Mouse (Mus musculus): ENCODE measurements around the gene Pgm2l1. TPM values are rescaled to one million over a fixed set of nuclear protein-coding genes. Genes with fewer than 3 reads are reported as not detected.
"Not testable (repeated sequence)": the region's sequence is repeated elsewhere in the genome, so short reads cannot be mapped to it uniquely, and the experiment has no call there.

The Pgm2l1 gene
- total and polyA plus RNA-seq, 2 experiments from 2014 or later = 46.2 to 188 TPM

DNA sequence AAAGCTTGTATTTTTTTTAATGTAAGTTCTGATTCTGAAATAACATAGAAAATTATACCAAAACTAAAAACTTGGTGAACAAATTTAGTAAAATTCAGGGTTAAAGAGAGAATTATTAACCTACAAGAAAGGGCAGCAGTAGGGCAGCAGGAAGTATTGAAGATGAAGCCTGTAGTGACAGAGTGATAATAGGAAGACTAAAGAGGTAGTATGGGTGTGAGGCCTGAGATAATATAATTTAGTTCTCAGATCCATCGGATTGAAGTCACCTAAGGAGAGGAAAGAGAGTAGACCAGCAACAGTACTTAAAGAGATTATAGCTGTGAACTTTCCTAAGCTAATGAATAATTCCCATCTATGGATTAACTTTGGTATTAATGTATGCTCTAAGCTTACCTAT, 15.8 kb downstream of the Pgm2l1 start:
- Histone ChIP-seq H3K9me3 (ENCODE audit: low read length) (no peaks in the 10 kb centered on the region), H3K36me3 (ENCODE audit: insufficient read depth, low read length) (no peaks in the 10 kb centered on the region), H3K9ac (replicated peaks; ENCODE audit: low read length, poor library complexity, severe bottlenecking) (no peak overlapping the region), H3K4me2 (ENCODE audit: low read depth, low read length, poor library complexity, severe bottlenecking) (no peak overlapping the region), H3K4me3 (ENCODE audit: low read depth, low read length) (no peak overlapping the region), H3K27me3 (ENCODE audit: insufficient read depth, low read length) (no peaks in the 10 kb centered on the region), H3K27ac (ENCODE audit: low read depth, low read length) (no peak overlapping the region), H3K4me1 (ENCODE audit: insufficient read depth, low read length) (no peaks in the 10 kb centered on the region)
- no peak for DNase-seq (ENCODE audit: low spot score)
- 76% methylated on average over 1 of the region's 1 CpGs for WGBS
- ATAC-seq (ENCODE audit: low FRiP score) = no peak
- no peak for TF ChIP-seq CTCF (IDR thresholded peaks at IDR 0.05)

DNA sequence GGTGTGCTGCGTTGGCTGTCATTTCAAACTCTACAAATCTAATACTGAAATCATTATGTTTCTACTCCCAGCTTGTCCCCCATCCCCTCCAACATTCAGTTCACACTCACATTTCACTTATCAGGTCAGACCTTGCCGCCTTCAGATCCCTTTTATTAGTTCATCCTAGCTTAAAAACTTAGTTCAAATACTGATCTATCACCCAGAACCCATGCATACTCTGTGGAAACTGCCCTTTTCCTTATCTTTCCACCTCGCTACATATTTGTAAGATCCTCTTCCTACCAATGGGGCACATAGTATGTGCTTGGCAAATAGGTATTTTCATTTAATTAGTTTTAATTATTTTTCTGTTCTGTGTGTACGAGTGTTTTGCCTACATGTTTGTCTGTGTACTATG, 17.0 kb downstream of the Pgm2l1 start:
- DNase-seq (ENCODE audit: low spot score) = no peak
- no peak overlapping the region for H3K9ac ChIP-seq (replicated peaks; ENCODE audit: low read length, poor library complexity, severe bottlenecking)
- H3K27ac ChIP-seq (ENCODE audit: low read depth, low read length) = no peak overlapping the region
- H3K4me2 ChIP-seq (ENCODE audit: low read depth, low read length, poor library complexity, severe bottlenecking) = no peak overlapping the region
- WGBS = 93% methylated on average over 4 of the region's 4 CpGs
- no peaks in the 10 kb centered on the region for H3K9me3 ChIP-seq (ENCODE audit: low read length)
- TF ChIP-seq CTCF (IDR thresholded peaks at IDR 0.05) = no peak
- H3K4me1 ChIP-seq (ENCODE audit: insufficient read depth, low read length) = no peaks in the 10 kb centered on the region
- no peaks in the 10 kb centered on the region for H3K27me3 ChIP-seq (ENCODE audit: insufficient read depth, low read length)
- no peaks in the 10 kb centered on the region for H3K36me3 ChIP-seq (ENCODE audit: insufficient read depth, low read length)
- H3K4me3 ChIP-seq (ENCODE audit: low read depth, low read length) = no peak overlapping the region
- ATAC-seq (ENCODE audit: low FRiP score) = no peak

DNA sequence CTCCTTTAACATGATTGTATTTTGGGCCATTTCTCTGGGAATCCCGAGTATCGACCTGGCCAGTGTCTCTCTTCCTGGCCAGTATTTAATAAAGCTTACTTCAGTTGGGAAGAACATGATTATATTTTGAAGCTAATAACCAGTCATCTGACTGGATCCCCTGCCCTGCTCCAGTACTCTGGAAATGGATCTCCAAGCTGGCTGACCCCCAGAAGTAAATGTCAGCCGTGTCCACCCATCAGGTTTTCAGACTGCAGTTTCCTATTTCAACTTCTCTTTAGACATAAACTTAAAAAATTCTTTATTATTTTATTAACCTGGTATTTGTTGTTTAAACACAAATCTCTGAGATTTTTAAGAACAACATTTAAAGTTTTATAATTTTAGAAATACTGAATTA, 18.0 kb downstream of the Pgm2l1 start:
- TF ChIP-seq CTCF (IDR thresholded peaks at IDR 0.05) = no peak
- no peaks in the 10 kb centered on the region for H3K4me1 ChIP-seq (ENCODE audit: insufficient read depth, low read length)
- H3K27ac ChIP-seq (ENCODE audit: low read depth, low read length) = no peak overlapping the region
- H3K27me3 ChIP-seq (ENCODE audit: insufficient read depth, low read length) = no peaks in the 10 kb centered on the region
- H3K4me3 ChIP-seq (ENCODE audit: low read depth, low read length) = no peak overlapping the region
- 92% methylated on average over 3 of the region's 3 CpGs for WGBS
- no peak overlapping the region for H3K4me2 ChIP-seq (ENCODE audit: low read depth, low read length, poor library complexity, severe bottlenecking)
- no peaks in the 10 kb centered on the region for H3K36me3 ChIP-seq (ENCODE audit: insufficient read depth, low read length)
- DNase-seq (ENCODE audit: low spot score) = no peak
- no peaks in the 10 kb centered on the region for H3K9me3 ChIP-seq (ENCODE audit: low read length)
- H3K9ac ChIP-seq (replicated peaks; ENCODE audit: low read length, poor library complexity, severe bottlenecking) = no peak overlapping the region
- ATAC-seq (ENCODE audit: low FRiP score) = no peak

DNA sequence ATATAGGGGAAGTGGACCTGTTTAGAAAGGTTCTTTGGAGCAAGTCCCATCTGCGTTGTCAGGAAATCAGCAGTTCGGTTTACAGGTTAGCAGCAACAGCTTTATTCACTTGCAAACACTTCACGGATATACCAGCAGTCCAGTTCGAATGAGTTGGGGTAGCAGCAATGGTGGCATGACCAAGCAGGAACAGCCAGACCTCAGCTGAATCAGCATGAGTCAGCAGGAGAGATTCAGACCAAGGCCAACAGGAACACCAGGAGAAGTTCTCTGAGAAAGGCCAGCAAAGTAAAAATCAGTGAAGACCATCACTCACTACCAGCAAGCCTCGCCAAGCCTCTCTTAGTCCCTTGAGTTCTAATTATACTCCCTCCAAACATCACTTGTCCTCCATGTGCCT, 23.5 kb downstream of the Pgm2l1 start:
- no peak overlapping the region for H3K9ac ChIP-seq (replicated peaks; ENCODE audit: low read length, poor library complexity, severe bottlenecking)
- H3K27me3 ChIP-seq (ENCODE audit: insufficient read depth, low read length) = no peaks in the 10 kb centered on the region
- WGBS = 95% methylated on average over 5 of the region's 5 CpGs
- ATAC-seq (ENCODE audit: low FRiP score) (no peak), DNase-seq (ENCODE audit: low spot score) (no peak)
- no peaks in the 10 kb centered on the region for H3K9me3 ChIP-seq (ENCODE audit: low read length)
- H3K4me1 ChIP-seq (ENCODE audit: insufficient read depth, low read length) = no peaks in the 10 kb centered on the region
- no peak overlapping the region for H3K4me2 ChIP-seq (ENCODE audit: low read depth, low read length, poor library complexity, severe bottlenecking)
- H3K27ac ChIP-seq (ENCODE audit: low read depth, low read length) = no peak overlapping the region
- peaks cover 14% of the 10 kb centered on the region for H3K36me3 ChIP-seq (ENCODE audit: insufficient read depth, low read length)
- no peak for TF ChIP-seq CTCF (IDR thresholded peaks at IDR 0.05)
- no peak overlapping the region for H3K4me3 ChIP-seq (ENCODE audit: low read depth, low read length)

DNA sequence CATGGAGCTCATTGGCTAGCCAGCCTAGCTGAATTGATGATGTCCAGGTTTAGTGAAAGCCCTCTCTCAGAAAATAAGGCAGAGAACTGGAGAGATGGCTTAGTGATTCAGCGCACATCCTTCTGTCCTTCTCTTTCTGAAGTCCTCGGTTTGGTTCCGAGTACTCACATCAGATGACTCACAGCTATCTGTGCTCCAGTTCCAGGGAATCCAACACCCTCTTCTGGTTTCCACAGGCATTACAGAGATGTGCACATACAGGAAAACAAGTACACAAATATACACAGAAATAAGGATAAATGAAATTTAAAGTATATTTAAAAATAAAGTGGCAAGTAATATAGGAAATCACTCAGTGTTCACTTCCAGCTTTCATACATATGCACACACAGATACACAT, 35.2 kb downstream of the Pgm2l1 start:
- DNase-seq (ENCODE audit: low spot score) (no peak), ATAC-seq (ENCODE audit: low FRiP score) (no peak)
- H3K27ac ChIP-seq (ENCODE audit: low read depth, low read length) = no peak overlapping the region
- no peak overlapping the region for H3K4me2 ChIP-seq (ENCODE audit: low read depth, low read length, poor library complexity, severe bottlenecking)
- no peaks in the 10 kb centered on the region for H3K4me1 ChIP-seq (ENCODE audit: insufficient read depth, low read length)
- WGBS = 72% methylated on average over 3 of the region's 3 CpGs
- H3K9me3 ChIP-seq (ENCODE audit: low read length) = no peaks in the 10 kb centered on the region
- no peak overlapping the region for H3K4me3 ChIP-seq (ENCODE audit: low read depth, low read length)
- TF ChIP-seq CTCF (IDR thresholded peaks at IDR 0.05) = peak; percentile 35
- no peaks in the 10 kb centered on the region for H3K27me3 ChIP-seq (ENCODE audit: insufficient read depth, low read length)
- no peak overlapping the region for H3K9ac ChIP-seq (replicated peaks; ENCODE audit: low read length, poor library complexity, severe bottlenecking)
- H3K36me3 ChIP-seq (ENCODE audit: insufficient read depth, low read length) = peaks cover 11% of the 10 kb centered on the region

DNA sequence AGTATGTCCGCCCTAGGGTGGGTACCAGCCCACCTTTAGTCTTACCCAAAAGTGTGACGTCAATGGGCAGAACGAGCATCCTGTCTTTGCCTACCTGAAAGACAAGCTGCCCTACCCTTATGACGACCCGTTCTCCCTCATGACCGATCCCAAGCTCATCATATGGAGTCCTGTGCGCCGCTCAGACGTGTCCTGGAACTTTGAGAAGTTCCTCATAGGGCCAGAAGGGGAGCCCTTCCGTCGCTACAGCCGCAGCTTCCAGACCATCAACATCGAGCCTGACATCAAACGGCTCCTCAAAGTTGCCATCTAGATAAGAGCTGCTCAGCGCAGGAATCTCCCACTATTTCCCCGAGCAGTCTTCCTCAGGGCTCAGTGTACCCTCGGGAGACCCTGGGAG, 37.7 kb downstream of the Pgm2l1 start:
- DNase-seq (ENCODE audit: low spot score); H3K27me3 ChIP-seq (ENCODE audit: insufficient read depth, low read length); H3K4me3 ChIP-seq (ENCODE audit: low read depth, low read length); H3K9me3 ChIP-seq (ENCODE audit: low read length); ATAC-seq (ENCODE audit: low FRiP score); H3K9ac ChIP-seq (replicated peaks; ENCODE audit: low read length, poor library complexity, severe bottlenecking); H3K4me1 ChIP-seq (ENCODE audit: insufficient read depth, low read length); H3K27ac ChIP-seq (ENCODE audit: low read depth, low read length); H3K4me2 ChIP-seq (ENCODE audit: low read depth, low read length, poor library complexity, severe bottlenecking): not testable (repeated sequence)
- whole genome bisulfite sequencing = 64% methylated on average over 17 of the region's 17 CpGs
- H3K36me3 ChIP-seq (ENCODE audit: insufficient read depth, low read length) = peaks cover 15% of the 10 kb centered on the region
- TF ChIP-seq CTCF (IDR thresholded peaks at IDR 0.05) = peak; percentile 35

All from midbrain, postnatal 0 days (tissue).